Comparison of ENCODE assay signal across 8 mouse cellular contexts in the genomic region with DNA sequence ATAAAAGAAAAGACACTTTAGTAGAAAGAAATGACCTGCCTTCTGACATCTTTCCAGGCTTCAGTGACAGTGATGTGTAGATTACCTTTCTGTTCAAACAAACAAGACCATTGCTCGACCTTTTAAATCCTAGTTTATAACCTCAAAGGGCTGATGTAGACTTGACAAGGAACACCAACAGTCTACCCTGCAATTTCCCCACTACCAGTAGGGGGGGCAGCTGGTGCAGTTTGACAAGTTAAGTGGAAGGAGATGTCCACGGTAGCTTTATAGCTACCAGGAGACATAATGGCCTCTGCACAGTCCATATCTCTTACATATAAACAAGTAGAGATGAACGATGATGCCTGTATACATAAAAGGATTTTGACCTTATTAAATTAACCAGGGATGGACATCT.
A peak's percentile ranks its signal among the peaks of the same experiment; 100 is the strongest.
DNase-seq lines count a peak whose midpoint lies in the region; ATAC-seq lines count a peak whose summit lies in the region.

No protein-coding gene starts in this region.

- intact Hi-C loops in heart, postnatal 14 days (cut with DNase I): loop anchor here (2.0 to 10.0 kb wide), 4 partner anchors 554 to 1336 kb away; no protein-coding TSS in a partner anchor

- no peak for ATAC-seq in inflammation-experienced regulatory T-cells, adult 6 months

- DNase-seq in ovary, postnatal 14 days (ENCODE audit: low spot score): peak; percentile 39
- no peak for DNase-seq in ovary, adult 18-20 months (ENCODE audit: low spot score)
- peak; percentile 38 for DNase-seq in adrenal gland, adult 8-10 months
- DNase-seq in embryo, embryonic 10.5 days (ENCODE audit: low spot score): peak; percentile 79
- DNase-seq in heart, postnatal 14 days: peak; percentile 68 to 79
- DNase-seq in left cerebral cortex, adult 9 months (ENCODE audit: low spot score in 2 of 2): peak; percentile 1 to 70
- DNase-seq in right cerebral cortex, adult 2 months (ENCODE audit: low spot score in 2 of 2): peak; percentile 77 to 81
